Mouse (Mus musculus) spleen, adult 2 months (tissue): ENCODE measurements around the gene Asb2. TPM values are rescaled to one million over a fixed set of nuclear protein-coding genes. Genes with fewer than 3 reads are reported as not detected.

Experiments
- DNase-seq, 2 experiments: peaks; one replicate each; pipeline versions ENCODE4 v3.0.0 to v3.0.0-alpha.2; 2012 to 2021; ENCODE audit warnings: low spot score in 2 of 2, low read depth in 1 of 2
- H3K27ac ChIP-seq: fragments of 200-500 bp; 2 replicates; pipeline ENCODE4 v1.5.1; 2012; ENCODE audit warnings: low read length, inconsistent platforms; ENCODE audit not compliant: insufficient read depth
- H3K27me3 ChIP-seq: fragments of 200-500 bp; 2 replicates; pipeline ENCODE4 v1.6.1; 2012; ENCODE audit warnings: mild to moderate bottlenecking, moderate library complexity, low read length, inconsistent platforms; ENCODE audit not compliant: control insufficient read depth, insufficient read depth
- H3K36me3 ChIP-seq: fragments of 200-500 bp; 2 replicates; pipeline ENCODE4 v1.6.1; 2012; ENCODE audit warnings: mild to moderate bottlenecking, low read length, inconsistent platforms; ENCODE audit not compliant: control insufficient read depth, insufficient read depth
- H3K4me1 ChIP-seq: fragments of 200-500 bp; 2 replicates; pipeline ENCODE4 v1.6.1; 2011; ENCODE audit warnings: inconsistent platforms; ENCODE audit not compliant: control insufficient read depth, insufficient read depth, insufficient read length
- H3K4me3 ChIP-seq: fragments of 200-500 bp; 2 replicates; pipeline ENCODE4 v1.5.1; 2011; ENCODE audit warnings: mild to moderate bottlenecking, inconsistent platforms; ENCODE audit not compliant: insufficient read depth, insufficient read length; ENCODE audit errors: extremely low read depth
- CTCF ChIP-seq: fragments of 200-500 bp; IDR thresholded peaks from 2 replicates; pipeline ENCODE4 v1.5.1; 2011; ENCODE audit warnings: mild to moderate bottlenecking, inconsistent platforms; ENCODE audit not compliant: insufficient read depth, insufficient read length, insufficient replicate concordance; ENCODE audit errors: extremely low read depth
- POLR2A ChIP-seq: fragments of 200-500 bp; IDR thresholded peaks from 2 replicates; pipeline ENCODE4 v1.6.1; 2011; ENCODE audit warnings: low read depth, low read length, inconsistent platforms
- WGBS: fragments of 180-500 bp; shearing (Covaris S2); methylation state at CpG from one replicate; pipeline ENCODE4 v1.1.7; 2018; 5-methylcytosine and 5-hydroxymethylcytosine counted together
- polyA plus RNA-seq: library from polyadenylated mRNA; depleted of rRNA; stranded (reverse); fragments of >200 nt; gene quantifications from 2 replicates; pipeline ENCODE4 v1.2.3, GENCODE M21; 2012

The Asb2 gene
- polyA plus RNA-seq, 1 experiment: 128 TPM

DNA sequence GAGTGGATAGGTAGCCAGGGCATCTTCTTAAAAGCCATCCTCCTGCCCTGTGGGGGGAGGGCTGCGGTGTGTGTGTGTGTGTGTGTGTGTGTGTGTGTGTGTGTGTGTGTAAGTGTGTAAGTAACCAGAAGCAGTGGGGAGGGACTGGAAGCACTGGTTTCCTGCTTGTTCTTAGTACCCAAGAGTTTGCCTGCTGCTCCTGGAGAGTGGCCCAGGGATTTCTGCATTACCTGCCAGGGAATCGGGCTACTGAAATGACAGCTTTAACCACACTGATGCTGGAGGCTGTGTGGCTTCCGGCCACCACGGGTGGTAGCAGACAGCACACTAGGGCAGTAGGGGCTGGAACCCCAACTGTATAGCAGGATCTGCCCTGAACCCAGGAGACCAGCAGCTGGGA is 34.2 kb upstream of the Asb2 start:
- Histone ChIP-seq H3K4me1 (no peaks in the 10 kb centered on the region), H3K36me3 (no peaks in the 10 kb centered on the region), H3K27me3 (no peaks in the 10 kb centered on the region), H3K27ac (no peak overlapping the region), H3K4me3 (no peak overlapping the region)
- TF ChIP-seq POLR2A (no peak), CTCF (no peak)
- no peak for DNase-seq
- 37% methylated on average over 4 of the region's 4 CpGs for WGBS

DNA sequence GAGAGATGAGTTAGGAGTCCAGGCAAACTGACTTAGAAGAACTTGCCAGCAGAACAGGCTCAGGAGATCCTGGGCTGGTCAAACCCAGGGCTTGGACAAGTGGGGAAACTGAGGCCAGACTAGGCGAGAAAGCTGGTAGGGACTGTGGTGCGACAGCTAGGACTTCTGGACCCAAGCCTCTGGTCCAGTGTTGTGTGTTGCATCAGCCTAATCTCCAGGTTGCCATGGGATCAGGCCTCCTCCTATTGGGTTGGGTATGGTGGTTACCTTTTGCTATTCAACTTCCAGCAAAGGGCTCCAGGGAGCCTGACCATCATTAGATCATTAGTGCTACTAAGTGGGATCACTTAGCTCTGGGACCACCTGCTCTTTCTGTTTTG is 33.5 kb upstream of the Asb2 start:
- peak overlapping the region; percentile 75; the same call in 1 of the 2 replicates for H3K4me3 ChIP-seq
- H3K36me3 ChIP-seq: no peaks in the 10 kb centered on the region
- TF ChIP-seq CTCF: no peak
- TF ChIP-seq POLR2A: no peak
- H3K4me1 ChIP-seq: no peaks in the 10 kb centered on the region
- DNase-seq: no peak
- 94% methylated on average over 2 of the region's 2 CpGs for WGBS
- no peaks in the 10 kb centered on the region for H3K27me3 ChIP-seq
- no peak overlapping the region for H3K27ac ChIP-seq

DNA sequence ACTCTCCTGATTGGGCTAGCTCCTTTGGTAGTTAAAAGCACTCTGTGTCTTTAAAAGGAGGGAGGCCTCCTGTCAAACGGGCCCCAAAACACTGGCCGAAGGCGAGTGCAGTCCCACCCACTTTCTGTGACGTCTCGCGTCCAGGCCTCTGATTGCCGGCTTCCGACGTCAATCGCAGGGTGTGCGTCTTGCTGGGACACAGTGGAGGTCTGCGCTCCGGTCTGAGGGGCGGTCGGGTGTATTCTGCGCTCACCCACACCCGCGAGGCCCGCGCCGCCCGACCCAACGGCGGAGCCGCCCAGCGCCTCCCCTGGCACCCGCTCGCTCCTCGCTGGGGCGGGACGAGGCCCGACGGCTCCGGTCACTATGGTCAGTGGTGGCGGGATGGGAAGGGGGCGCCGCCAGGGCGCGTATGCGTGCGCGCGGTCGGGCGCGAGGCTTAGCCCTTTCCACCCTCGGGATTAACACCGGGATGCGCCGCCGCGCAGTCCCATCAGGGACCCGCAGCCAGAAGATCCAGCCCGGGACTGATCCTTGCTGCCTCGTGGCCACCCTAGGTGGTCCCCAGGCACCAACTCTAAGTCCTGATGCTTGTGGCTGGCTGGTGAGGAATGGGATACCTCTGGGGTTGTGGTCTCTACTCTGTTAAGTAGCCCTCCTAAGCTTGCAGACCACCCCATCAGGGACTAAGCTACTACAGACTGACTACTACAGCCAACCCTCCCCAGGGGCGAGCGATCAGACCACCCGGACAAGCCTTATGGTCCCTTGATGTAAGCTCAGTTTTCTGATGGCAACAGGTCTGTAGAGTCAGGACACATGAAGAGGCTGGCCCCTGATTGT is 32.9 kb upstream of the Asb2 start, which contains the start of gene Otub2:
TSS of gene Otub2 (plus strand) at position 178 of the 843 bp plus-strand sequence.
- peak; percentile 77 to 95 for DNase-seq
- no peak for TF ChIP-seq CTCF
- no peak for TF ChIP-seq POLR2A
- Histone ChIP-seq H3K4me1 (no peaks in the 10 kb centered on the region), H3K27ac (peak within 1 kb of the TSS; percentile 36; the same call in 1 of the 2 replicates), H3K4me3 (peak within 1 kb of the TSS; percentile 75), H3K36me3 (no peaks in the 10 kb centered on the region), H3K27me3 (no peaks in the 10 kb centered on the region)
- WGBS: 2% methylated on average over 58 of the region's 58 CpGs

DNA sequence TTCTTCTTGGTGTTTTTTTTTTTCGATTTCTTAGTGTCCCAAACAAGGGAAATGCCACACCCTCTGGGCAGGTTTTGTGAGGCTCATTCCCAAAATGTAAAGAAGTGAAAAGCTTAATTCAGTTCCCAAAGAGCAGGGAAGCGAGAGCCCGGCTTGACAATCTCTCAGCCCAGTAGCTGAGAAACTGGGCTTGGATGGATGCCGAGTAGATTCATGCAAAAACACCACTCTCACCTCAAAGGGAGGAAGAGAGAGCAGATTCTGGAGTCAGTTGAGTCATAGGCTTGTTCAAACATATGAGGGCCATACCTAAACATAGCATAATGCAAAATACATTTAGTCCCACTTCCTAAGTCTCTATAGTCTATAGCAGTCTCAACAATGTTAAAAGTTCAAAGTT is 24.4 kb upstream of the Asb2 start:
- no peak overlapping the region for H3K4me3 ChIP-seq
- 84% methylated on average over 4 of the region's 4 CpGs for WGBS
- no peak overlapping the region for H3K27ac ChIP-seq
- no peak for TF ChIP-seq POLR2A
- no peak for TF ChIP-seq CTCF
- DNase-seq: no peak
- H3K36me3 ChIP-seq: no peaks in the 10 kb centered on the region
- no peaks in the 10 kb centered on the region for H3K27me3 ChIP-seq
- H3K4me1 ChIP-seq: no peaks in the 10 kb centered on the region

DNA sequence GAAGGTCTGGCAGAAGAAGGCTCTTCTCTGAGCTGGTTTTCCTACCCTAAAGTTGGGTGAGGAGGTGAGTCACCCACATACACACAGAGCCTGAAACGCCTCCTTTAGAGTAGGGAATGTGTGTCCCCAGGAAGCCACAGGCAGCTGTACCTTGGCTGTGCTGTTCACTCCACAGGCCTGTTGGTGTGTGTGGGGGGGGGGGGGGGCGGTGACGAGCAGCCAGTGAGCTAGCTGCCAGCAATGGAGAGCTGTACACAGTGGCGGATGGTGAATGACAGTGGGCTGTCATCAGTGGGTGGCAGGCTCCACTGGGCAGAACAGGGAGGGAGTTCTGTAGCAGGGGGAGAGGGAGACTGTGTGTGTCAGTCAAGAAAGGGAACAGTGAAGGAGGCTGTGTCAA is 21.0 kb upstream of the Asb2 start:
- H3K27ac ChIP-seq: no peak overlapping the region
- H3K36me3 ChIP-seq: no peaks in the 10 kb centered on the region
- no peak for DNase-seq
- H3K4me3 ChIP-seq: no peak overlapping the region
- H3K4me1 ChIP-seq: no peaks in the 10 kb centered on the region
- 49% methylated on average over 4 of the region's 4 CpGs for WGBS
- no peaks in the 10 kb centered on the region for H3K27me3 ChIP-seq
- TF ChIP-seq POLR2A (no peak), CTCF (no peak)

DNA sequence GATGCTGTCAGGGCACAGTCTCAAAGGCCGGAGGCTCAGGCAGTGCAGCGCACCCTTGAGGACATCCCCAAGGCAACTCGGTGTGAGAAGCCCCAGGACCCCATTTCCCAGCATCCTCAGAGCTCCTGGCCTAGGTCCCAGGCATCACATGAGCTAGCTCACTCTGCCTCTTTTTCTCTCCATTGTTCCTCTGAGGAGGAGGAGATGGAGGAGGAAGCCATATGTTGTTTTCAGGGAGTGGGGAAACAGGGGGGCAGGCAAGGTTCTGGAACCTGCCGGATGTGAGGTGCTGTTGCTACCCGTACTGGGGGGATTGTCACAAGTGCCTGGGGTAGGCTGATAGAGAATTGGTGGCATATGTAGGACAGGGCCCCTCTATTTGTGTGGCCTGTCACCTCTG is 20.3 kb upstream of the Asb2 start:
- no peaks in the 10 kb centered on the region for H3K4me1 ChIP-seq
- no peak overlapping the region for H3K4me3 ChIP-seq
- no peaks in the 10 kb centered on the region for H3K36me3 ChIP-seq
- WGBS: 69% methylated on average over 5 of the region's 5 CpGs
- no peaks in the 10 kb centered on the region for H3K27me3 ChIP-seq
- TF ChIP-seq POLR2A: no peak
- TF ChIP-seq CTCF: no peak
- no peak for DNase-seq
- H3K27ac ChIP-seq: no peak overlapping the region
